Mouse (Mus musculus): ENCODE data around the gene E2f1.

The E2f1 gene

GRCm38 (mm10) chr2:154541630-154542029 lies 28.1 kb downstream of the E2f1 start:
- TF ChIP-seq NANOG (IDR thresholded peaks at IDR 0.05; ENCODE audit: borderline replicate concordance, low read length) = no peak
- peak; percentile 35 for TF ChIP-seq CTCF (conservative IDR thresholded peaks at IDR 0.05; ENCODE audit: low read length)
- Histone ChIP-seq H3K4me3 (replicated peaks; ENCODE audit: low read length) (no peak overlapping the region), H3K4me1 (replicated peaks; ENCODE audit: low read depth, low read length) (peaks cover 31% of the 10 kb centered on the region), H3K27me3 (ENCODE audit: insufficient read depth, low read length) (no peaks in the 10 kb centered on the region), H3K9me3 (ENCODE audit: low read length) (no peaks in the 10 kb centered on the region), H3K36me3 (ENCODE audit: insufficient read depth, low read length) (peaks cover 95% of the 10 kb centered on the region)

- Histone ChIP-seq H3K4me1 (replicated peaks; ENCODE audit: low read depth, low read length) (peaks cover 38% of the 10 kb centered on the region), H3K4me3 (replicated peaks; ENCODE audit: low read length) (no peak overlapping the region), H3K27me3 (ENCODE audit: insufficient read depth, low read length) (no peaks in the 10 kb centered on the region), H3K36me3 (ENCODE audit: insufficient read depth, low read length) (peaks cover 95% of the 10 kb centered on the region), H3K9me3 (ENCODE audit: low read length) (no peaks in the 10 kb centered on the region)
- no peak for TF ChIP-seq POU5F1 (IDR thresholded peaks at IDR 0.05; ENCODE audit: borderline replicate concordance, low read length)
- TF ChIP-seq CTCF (conservative IDR thresholded peaks at IDR 0.05; ENCODE audit: low read length) = peak; percentile 51
Observed at GRCm38 (mm10) chr2:154539720-154540119, 30.0 kb downstream of the E2f1 start.

- TF ChIP-seq POU5F1 (IDR thresholded peaks at IDR 0.05; ENCODE audit: borderline replicate concordance, low read length) (no peak), CTCF (conservative IDR thresholded peaks at IDR 0.05; ENCODE audit: low read length) (no peak), NANOG (IDR thresholded peaks at IDR 0.05; ENCODE audit: borderline replicate concordance, low read length) (no peak)
- H3K36me3 ChIP-seq (ENCODE audit: insufficient read depth, low read length) = peaks cover 95% of the 10 kb centered on the region
- peaks cover 47% of the 10 kb centered on the region for H3K4me1 ChIP-seq (replicated peaks; ENCODE audit: low read depth, low read length)
- H3K9me3 ChIP-seq (ENCODE audit: low read length) = no peaks in the 10 kb centered on the region
- H3K27me3 ChIP-seq (ENCODE audit: insufficient read depth, low read length) = no peaks in the 10 kb centered on the region
- H3K4me3 ChIP-seq (replicated peaks; ENCODE audit: low read length) = no peak overlapping the region
Observed at GRCm38 (mm10) chr2:154538710-154539109, 31.0 kb downstream of the E2f1 start.

- TF ChIP-seq CTCF (conservative IDR thresholded peaks at IDR 0.05; ENCODE audit: low read length) = no peak
- TF ChIP-seq NANOG (IDR thresholded peaks at IDR 0.05; ENCODE audit: borderline replicate concordance, low read length) = no peak
- TF ChIP-seq POU5F1 (IDR thresholded peaks at IDR 0.05; ENCODE audit: borderline replicate concordance, low read length) = no peak
- Histone ChIP-seq H3K27me3 (ENCODE audit: insufficient read depth, low read length) (no peaks in the 10 kb centered on the region), H3K36me3 (ENCODE audit: insufficient read depth, low read length) (peaks cover 97% of the 10 kb centered on the region), H3K4me1 (replicated peaks; ENCODE audit: low read depth, low read length) (peaks cover 51% of the 10 kb centered on the region), H3K9me3 (ENCODE audit: low read length) (no peaks in the 10 kb centered on the region), H3K4me3 (replicated peaks; ENCODE audit: low read length) (no peak overlapping the region)
Observed at GRCm38 (mm10) chr2:154538310-154538709, 31.4 kb downstream of the E2f1 start.

GRCm38 (mm10) chr2:154534704-154535270 lies 34.9 kb downstream of the E2f1 start:
- no peaks in the 10 kb centered on the region for H3K9me3 ChIP-seq (ENCODE audit: low read length)
- H3K27me3 ChIP-seq (ENCODE audit: insufficient read depth, low read length) = no peaks in the 10 kb centered on the region
- no peak for TF ChIP-seq POU5F1 (IDR thresholded peaks at IDR 0.05; ENCODE audit: borderline replicate concordance, low read length)
- no peak for TF ChIP-seq NANOG (IDR thresholded peaks at IDR 0.05; ENCODE audit: borderline replicate concordance, low read length)
- no peak for TF ChIP-seq CTCF (conservative IDR thresholded peaks at IDR 0.05; ENCODE audit: low read length)
- H3K36me3 ChIP-seq (ENCODE audit: insufficient read depth, low read length) = peaks cover 97% of the 10 kb centered on the region
- 0 out of 2 replicates have a peak overlapping the region, but pooled peaks have one; percentile 26 for H3K4me3 ChIP-seq (replicated peaks; ENCODE audit: low read length)
- peaks cover 79% of the 10 kb centered on the region for H3K4me1 ChIP-seq (replicated peaks; ENCODE audit: low read depth, low read length)

- Histone ChIP-seq H3K4me3 (replicated peaks; ENCODE audit: low read length) (no peak overlapping the region), H3K4me1 (replicated peaks; ENCODE audit: low read depth, low read length) (peaks cover 65% of the 10 kb centered on the region), H3K36me3 (ENCODE audit: insufficient read depth, low read length) (peaks cover 97% of the 10 kb centered on the region), H3K27me3 (ENCODE audit: insufficient read depth, low read length) (no peaks in the 10 kb centered on the region), H3K9me3 (ENCODE audit: low read length) (no peaks in the 10 kb centered on the region)
- TF ChIP-seq CTCF (conservative IDR thresholded peaks at IDR 0.05; ENCODE audit: low read length) (no peak), POU5F1 (IDR thresholded peaks at IDR 0.05; ENCODE audit: borderline replicate concordance, low read length) (peak; percentile 88)
Observed at GRCm38 (mm10) chr2:154532888-154533287, 36.8 kb downstream of the E2f1 start.

GRCm38 (mm10) chr2:154526531-154526930 lies 43.2 kb downstream of the E2f1 start:
- Histone ChIP-seq H3K9me3 (ENCODE audit: low read length) (no peaks in the 10 kb centered on the region), H3K36me3 (ENCODE audit: insufficient read depth, low read length) (peaks cover 97% of the 10 kb centered on the region), H3K4me1 (replicated peaks; ENCODE audit: low read depth, low read length) (peaks cover 22% of the 10 kb centered on the region), H3K27me3 (ENCODE audit: insufficient read depth, low read length) (no peaks in the 10 kb centered on the region), H3K4me3 (replicated peaks; ENCODE audit: low read length) (no peak overlapping the region)
- TF ChIP-seq NANOG (IDR thresholded peaks at IDR 0.05; ENCODE audit: borderline replicate concordance, low read length) (no peak), POU5F1 (IDR thresholded peaks at IDR 0.05; ENCODE audit: borderline replicate concordance, low read length) (no peak), CTCF (conservative IDR thresholded peaks at IDR 0.05; ENCODE audit: low read length) (no peak)

GRCm38 (mm10) chr2:154525285-154525684 lies 44.4 kb downstream of the E2f1 start:
- peaks cover 9% of the 10 kb centered on the region for H3K4me1 ChIP-seq (replicated peaks; ENCODE audit: low read depth, low read length)
- H3K9me3 ChIP-seq (ENCODE audit: low read length) = no peaks in the 10 kb centered on the region
- H3K36me3 ChIP-seq (ENCODE audit: insufficient read depth, low read length) = peaks cover 97% of the 10 kb centered on the region
- no peaks in the 10 kb centered on the region for H3K27me3 ChIP-seq (ENCODE audit: insufficient read depth, low read length)
- TF ChIP-seq CTCF (conservative IDR thresholded peaks at IDR 0.05; ENCODE audit: low read length) = no peak
- no peak for TF ChIP-seq POU5F1 (IDR thresholded peaks at IDR 0.05; ENCODE audit: borderline replicate concordance, low read length)
- TF ChIP-seq NANOG (IDR thresholded peaks at IDR 0.05; ENCODE audit: borderline replicate concordance, low read length) = no peak
- H3K4me3 ChIP-seq (replicated peaks; ENCODE audit: low read length) = no peak overlapping the region

GRCm38 (mm10) chr2:154522334-154522733 lies 47.4 kb downstream of the E2f1 start:
- H3K36me3 ChIP-seq (ENCODE audit: insufficient read depth, low read length) = peaks cover 97% of the 10 kb centered on the region
- TF ChIP-seq NANOG (IDR thresholded peaks at IDR 0.05; ENCODE audit: borderline replicate concordance, low read length) (no peak), CTCF (conservative IDR thresholded peaks at IDR 0.05; ENCODE audit: low read length) (no peak), POU5F1 (IDR thresholded peaks at IDR 0.05; ENCODE audit: borderline replicate concordance, low read length) (no peak)
- no peaks in the 10 kb centered on the region for H3K27me3 ChIP-seq (ENCODE audit: insufficient read depth, low read length)
- no peak overlapping the region for H3K4me3 ChIP-seq (replicated peaks; ENCODE audit: low read length)
- no peaks in the 10 kb centered on the region for H3K9me3 ChIP-seq (ENCODE audit: low read length)
- 0 out of 2 replicates have a peak, but pooled peaks cover 3% of the 10 kb centered on the region for H3K4me1 ChIP-seq (replicated peaks; ENCODE audit: low read depth, low read length)

All from E14TG2a.4 (cell line).